Mouse (Mus musculus): Measurements from ENCODE around the gene Ninl. TPM values are rescaled to one million over a fixed set of nuclear protein-coding genes. Genes with fewer than 3 reads are reported as not detected.

The Ninl gene
- polyA plus RNA-seq, 1 experiment, result 11.2 TPM

DNA sequence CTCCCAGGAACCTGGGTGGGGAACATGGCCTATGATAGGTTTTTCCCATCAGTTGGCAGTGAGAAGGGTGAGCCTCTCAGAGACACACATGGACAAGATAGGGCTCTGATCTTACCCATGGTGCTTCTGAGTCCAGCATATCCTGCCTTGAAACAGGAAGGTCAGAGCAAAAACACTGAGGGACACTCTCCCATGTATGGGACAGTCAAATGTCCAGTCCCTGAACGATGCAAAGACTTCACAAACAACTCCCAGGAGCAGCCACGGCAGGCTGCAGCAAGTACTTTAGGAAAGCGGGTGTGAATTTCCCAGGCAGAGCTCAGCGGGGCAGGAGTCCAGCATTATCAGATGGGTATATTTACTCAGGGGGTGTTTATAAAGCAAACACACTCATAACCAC lies 43.9 kb downstream of the Ninl start:
- DNase-seq (ENCODE audit: low read depth), result no peak
- TF ChIP-seq CTCF (IDR thresholded peaks at IDR 0.05; ENCODE audit: borderline replicate concordance, extremely low read depth, insufficient read depth, insufficient read length), result no peak
- TF ChIP-seq POLR2A (IDR thresholded peaks at IDR 0.05; ENCODE audit: borderline replicate concordance, extremely low read depth, insufficient read depth, insufficient read length, poor library complexity, severe bottlenecking), result no peak

- TF ChIP-seq CTCF (IDR thresholded peaks at IDR 0.05; ENCODE audit: borderline replicate concordance, extremely low read depth, insufficient read depth, insufficient read length) (no peak), POLR2A (IDR thresholded peaks at IDR 0.05; ENCODE audit: borderline replicate concordance, extremely low read depth, insufficient read depth, insufficient read length, poor library complexity, severe bottlenecking) (no peak)
- DNase-seq (ENCODE audit: low read depth), result no peak
Observed at GRCm38 (mm10) chr2:150991050-150991449, 48.1 kb downstream of the Ninl start.

- no peak for DNase-seq (ENCODE audit: low read depth)
- TF ChIP-seq CTCF (IDR thresholded peaks at IDR 0.05; ENCODE audit: borderline replicate concordance, extremely low read depth, insufficient read depth, insufficient read length), result no peak
- TF ChIP-seq POLR2A (IDR thresholded peaks at IDR 0.05; ENCODE audit: borderline replicate concordance, extremely low read depth, insufficient read depth, insufficient read length, poor library complexity, severe bottlenecking), result no peak
Observed at GRCm38 (mm10) chr2:150990506-150990905, 48.7 kb downstream of the Ninl start.

DNA sequence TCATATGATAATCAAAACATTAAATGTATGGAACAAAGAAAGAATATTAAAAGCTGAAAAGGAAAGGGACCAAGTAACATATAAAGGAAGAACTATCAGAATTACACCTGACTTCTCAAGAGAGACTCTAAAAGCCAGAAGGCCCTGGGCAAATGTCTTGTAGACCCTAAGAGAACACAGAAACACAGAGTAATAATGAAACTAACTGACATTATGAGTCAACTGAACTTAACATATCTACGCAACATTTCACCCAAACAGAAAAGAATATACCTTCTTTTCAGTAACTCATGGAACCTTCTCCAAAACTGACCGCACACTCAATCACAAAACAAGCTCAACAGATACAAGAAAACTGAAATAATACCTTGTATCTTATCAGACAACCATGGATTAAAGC lies 53.8 kb downstream of the Ninl start:
- DNase-seq (ENCODE audit: low read depth), result no peak
- no peak for TF ChIP-seq CTCF (IDR thresholded peaks at IDR 0.05; ENCODE audit: borderline replicate concordance, extremely low read depth, insufficient read depth, insufficient read length)

DNA sequence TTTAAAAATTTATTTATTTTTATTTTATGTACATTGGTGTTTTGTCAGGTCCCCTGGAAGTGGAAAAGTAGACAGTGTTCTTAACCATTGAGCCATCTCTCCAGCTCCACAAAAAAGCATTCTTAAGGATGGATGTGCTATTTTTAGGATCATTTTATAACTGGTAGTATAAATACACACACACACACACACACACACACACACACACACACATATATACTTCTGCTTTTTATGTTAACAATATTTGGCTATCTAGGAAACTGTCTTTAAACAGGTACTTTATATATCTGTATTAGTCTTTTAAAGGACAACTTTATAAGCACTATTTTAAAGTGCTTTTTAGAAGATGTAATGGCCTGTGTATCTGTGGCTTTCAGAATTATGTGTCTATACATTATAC lies 57.1 kb downstream of the Ninl start:
- no peak for TF ChIP-seq POLR2A (IDR thresholded peaks at IDR 0.05; ENCODE audit: borderline replicate concordance, extremely low read depth, insufficient read depth, insufficient read length, poor library complexity, severe bottlenecking)
- TF ChIP-seq CTCF (IDR thresholded peaks at IDR 0.05; ENCODE audit: borderline replicate concordance, extremely low read depth, insufficient read depth, insufficient read length), result no peak
- DNase-seq (ENCODE audit: low read depth), result no peak

DNA sequence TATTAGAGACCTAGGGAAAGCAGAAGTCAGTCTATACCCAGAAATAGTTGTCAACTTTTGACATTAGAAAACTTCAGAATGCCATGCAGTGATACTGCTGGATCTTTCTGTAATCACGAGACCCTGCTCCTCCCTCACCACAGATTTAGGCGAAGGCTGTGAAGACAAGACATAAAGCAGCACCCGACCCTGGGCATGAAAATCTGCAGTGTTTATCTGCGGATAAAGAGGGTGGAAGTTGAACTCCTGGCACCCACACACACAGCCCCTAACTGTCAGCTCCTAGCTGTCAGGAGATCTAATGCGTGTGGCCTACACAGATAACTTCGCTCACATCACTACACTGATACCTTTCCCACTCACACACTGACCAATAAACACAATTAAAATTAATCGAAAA lies 57.7 kb downstream of the Ninl start:
- no peak for DNase-seq (ENCODE audit: low read depth)
- TF ChIP-seq POLR2A (IDR thresholded peaks at IDR 0.05; ENCODE audit: borderline replicate concordance, extremely low read depth, insufficient read depth, insufficient read length, poor library complexity, severe bottlenecking) (no peak), CTCF (IDR thresholded peaks at IDR 0.05; ENCODE audit: borderline replicate concordance, extremely low read depth, insufficient read depth, insufficient read length) (no peak)

- DNase-seq (ENCODE audit: low read depth), result no peak
- TF ChIP-seq CTCF (IDR thresholded peaks at IDR 0.05; ENCODE audit: borderline replicate concordance, extremely low read depth, insufficient read depth, insufficient read length) (no peak), POLR2A (IDR thresholded peaks at IDR 0.05; ENCODE audit: borderline replicate concordance, extremely low read depth, insufficient read depth, insufficient read length, poor library complexity, severe bottlenecking) (no peak)
Observed at GRCm38 (mm10) chr2:150979861-150980620, 59.1 kb downstream of the Ninl start.

GRCm38 (mm10) chr2:150978791-150979190 lies 60.4 kb downstream of the Ninl start:
- TF ChIP-seq CTCF (IDR thresholded peaks at IDR 0.05; ENCODE audit: borderline replicate concordance, extremely low read depth, insufficient read depth, insufficient read length) (no peak), POLR2A (IDR thresholded peaks at IDR 0.05; ENCODE audit: borderline replicate concordance, extremely low read depth, insufficient read depth, insufficient read length, poor library complexity, severe bottlenecking) (no peak)
- no peak for DNase-seq (ENCODE audit: low read depth)

DNA sequence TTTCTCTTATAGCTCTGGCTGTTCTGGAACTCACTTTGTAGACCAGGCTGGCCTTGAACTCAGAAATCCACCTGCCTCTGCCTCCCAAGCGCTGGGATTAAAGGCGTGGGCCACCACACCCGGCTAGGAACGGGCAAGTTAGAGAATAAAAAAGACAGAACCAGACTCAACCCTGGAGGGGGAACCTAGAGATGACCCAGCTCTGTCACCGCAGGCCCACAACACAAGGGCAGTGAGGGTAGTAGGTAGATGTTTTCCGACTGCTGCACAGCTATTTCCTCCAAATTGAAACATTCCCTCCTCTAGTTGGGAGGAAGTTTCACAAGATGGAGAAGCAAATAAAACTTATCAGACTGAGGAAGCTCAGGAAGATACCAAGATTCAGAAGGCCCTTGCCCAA lies 61.5 kb downstream of the Ninl start:
- TF ChIP-seq POLR2A (IDR thresholded peaks at IDR 0.05; ENCODE audit: borderline replicate concordance, extremely low read depth, insufficient read depth, insufficient read length, poor library complexity, severe bottlenecking), result no peak
- no peak for TF ChIP-seq CTCF (IDR thresholded peaks at IDR 0.05; ENCODE audit: borderline replicate concordance, extremely low read depth, insufficient read depth, insufficient read length)
- DNase-seq (ENCODE audit: low read depth), result no peak

DNA sequence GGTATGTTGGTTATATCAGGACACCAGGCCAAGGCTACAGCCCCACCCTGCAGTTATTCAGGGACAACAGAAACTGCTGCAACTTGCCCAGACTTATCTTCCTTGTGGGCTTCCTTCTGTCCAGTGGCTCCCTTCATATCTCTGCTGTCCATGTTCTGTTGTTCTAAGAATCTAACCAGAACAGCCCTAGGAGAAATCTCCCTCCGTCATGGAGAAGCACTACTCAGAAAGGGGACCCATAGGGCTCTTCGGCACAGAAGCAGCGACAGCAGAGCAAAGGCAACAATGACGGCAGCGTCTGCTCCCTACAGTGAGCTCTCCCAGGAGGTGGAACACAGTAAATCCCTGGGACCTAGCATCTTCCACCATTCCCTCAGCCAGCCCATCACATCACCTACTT lies 62.3 kb downstream of the Ninl start:
- DNase-seq (ENCODE audit: low read depth), result no peak
- TF ChIP-seq POLR2A (IDR thresholded peaks at IDR 0.05; ENCODE audit: borderline replicate concordance, extremely low read depth, insufficient read depth, insufficient read length, poor library complexity, severe bottlenecking) (no peak), CTCF (IDR thresholded peaks at IDR 0.05; ENCODE audit: borderline replicate concordance, extremely low read depth, insufficient read depth, insufficient read length) (no peak)

DNA sequence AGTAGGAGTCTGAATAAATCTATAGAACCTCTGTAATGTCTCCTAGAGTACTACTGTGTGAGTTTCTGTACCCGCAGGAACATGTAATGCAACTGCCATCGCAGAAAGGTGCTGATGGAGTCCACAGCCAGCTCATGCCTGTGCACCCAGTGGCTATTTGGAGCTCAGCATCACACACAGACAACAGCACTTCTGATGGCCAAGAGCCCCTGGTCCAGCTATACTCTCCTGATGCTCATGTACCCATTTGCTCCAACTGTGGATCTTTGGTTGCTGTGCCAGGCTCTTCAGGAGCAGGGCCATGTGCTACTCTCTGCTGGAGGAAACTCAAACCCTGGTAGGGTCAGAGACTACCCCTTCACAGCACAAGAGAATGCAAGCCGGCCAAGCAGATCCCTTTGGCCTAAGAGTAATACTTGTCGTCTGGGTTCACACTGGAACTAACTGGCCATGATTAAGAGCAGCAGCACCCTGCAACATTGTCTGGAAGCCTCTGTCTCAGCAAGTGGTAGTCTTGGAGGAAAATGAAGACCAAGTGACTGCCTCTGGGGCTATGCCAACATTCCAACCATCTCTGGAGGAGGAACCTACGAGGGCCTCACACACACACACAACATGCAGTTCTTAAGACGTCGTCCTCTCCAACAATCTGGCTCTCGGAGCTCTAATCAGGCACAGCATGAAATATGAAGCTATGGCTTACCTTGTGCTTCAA lies 65.6 kb downstream of the Ninl start:
- TF ChIP-seq POLR2A (IDR thresholded peaks at IDR 0.05; ENCODE audit: borderline replicate concordance, extremely low read depth, insufficient read depth, insufficient read length, poor library complexity, severe bottlenecking) (no peak), CTCF (IDR thresholded peaks at IDR 0.05; ENCODE audit: borderline replicate concordance, extremely low read depth, insufficient read depth, insufficient read length) (no peak)
- DNase-seq (ENCODE audit: low read depth), result no peak

GRCm38 (mm10) chr2:150972681-150973080 lies 66.5 kb downstream of the Ninl start:
- TF ChIP-seq CTCF (IDR thresholded peaks at IDR 0.05; ENCODE audit: borderline replicate concordance, extremely low read depth, insufficient read depth, insufficient read length) (no peak), POLR2A (IDR thresholded peaks at IDR 0.05; ENCODE audit: borderline replicate concordance, extremely low read depth, insufficient read depth, insufficient read length, poor library complexity, severe bottlenecking) (no peak)
- DNase-seq (ENCODE audit: low read depth), result no peak
